17 mouse cellular contexts compared by ENCODE assay signal in the genomic region with DNA sequence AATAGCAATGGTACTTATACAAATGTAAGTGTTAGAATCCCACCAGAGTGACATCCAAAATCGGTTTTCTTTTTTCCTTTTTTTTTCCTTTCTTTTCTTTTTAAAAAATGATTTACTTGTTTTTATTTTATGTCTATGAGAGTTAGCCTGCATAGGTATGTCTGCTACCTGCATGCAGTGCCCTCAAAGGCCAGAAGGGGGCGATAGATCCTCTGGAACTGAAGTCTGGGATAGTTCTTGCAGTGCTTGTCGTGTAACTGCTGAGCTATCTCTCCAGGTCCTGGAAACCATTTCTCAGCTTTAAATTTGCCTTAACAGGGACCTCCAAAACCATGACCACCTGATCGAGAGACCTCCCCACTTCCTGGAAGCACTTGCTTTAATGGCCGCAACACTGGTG.
A peak's percentile ranks its signal among the peaks of the same experiment; 100 is the strongest.
DNase-seq lines count a peak whose midpoint lies in the region; ATAC-seq and TF ChIP-seq lines count a peak whose summit lies in the region.
"Had no signal": no experiment of that assay in that cellular context is flagged by ENCODE, and none has a peak within 500 bp of the region (broad histone marks: within the 10 kb centered on the region; RNA-seq: fewer than 3 reads in every experiment).

No protein-coding gene starts in this region.

- ATAC-seq in kidney, postnatal 0 days (replicated peaks; ENCODE audit: low FRiP score, low read depth), result no peak
- ATAC-seq: activated CD4-positive, CD25-positive, alpha-beta regulatory T cell, adult 4 months; CD4-positive, CD25-positive, alpha-beta regulatory T cell, adult 4 months; inflammation-experienced regulatory T-cells, adult 6 months had no signal

- whole genome bisulfite sequencing in kidney, postnatal 0 days, result 65% methylated on average over 5 of the region's 5 CpGs
- 72% methylated on average over 5 of the region's 5 CpGs for WGBS in kidney, adult 2 months
- WGBS in thymus, adult 2 months, result 76% methylated on average over 5 of the region's 5 CpGs

- H3K9me3 ChIP-seq in kidney, postnatal 0 days (replicated peaks; ENCODE audit: low read length), result no peaks in the 10 kb centered on the region
- H3K9me3 ChIP-seq: embryonic facial prominence, embryonic 15.5 days; lung, embryonic 15.5 days had no signal

- no peak for DNase-seq in kidney, postnatal 0 days (ENCODE audit: low spot score)
- DNase-seq in kidney, adult 2 months, result no peak
- DNase-seq in thymus, postnatal 4 days, result peak; percentile 6
- no peak for DNase-seq in thymus, adult 2 months
- DNase-seq in NIH3T3 (ENCODE audit: low read depth), result peak; percentile 2
- DNase-seq in testis, postnatal 10 days (ENCODE audit: low spot score), result peak; percentile 35
- DNase-seq in heart, adult 11 months, result no peak
- no peak for DNase-seq in layer of hippocampus, postnatal 14 days (ENCODE audit: low spot score in 2 of 2)
- DNase-seq: cerebellum, adult 11-12 months; heart, postnatal 4 days; right cerebral cortex, postnatal 25 days had no signal

- peak; percentile 31 for TF ChIP-seq CTCF in kidney, postnatal 0 days (IDR thresholded peaks at IDR 0.05; ENCODE audit: low read depth)
- no peak for TF ChIP-seq CTCF in kidney, adult 2 months (conservative IDR thresholded peaks at IDR 0.05; ENCODE audit: insufficient read depth, insufficient read length, low read depth, low read length)
- no peak for TF ChIP-seq CTCF in thymus, adult 2 months (IDR thresholded peaks at IDR 0.05; ENCODE audit: borderline replicate concordance, control insufficient read depth, extremely low read depth, insufficient read depth, low read length, poor library complexity)

- no peak for TF ChIP-seq POLR2A in kidney, adult 2 months (IDR thresholded peaks at IDR 0.05; ENCODE audit: low read depth, low read length)
- no peak for TF ChIP-seq POLR2A in thymus, adult 2 months (IDR thresholded peaks at IDR 0.05; ENCODE audit: control insufficient read depth, extremely low read depth, insufficient read depth, low read length, poor library complexity)

- H3K4me2 ChIP-seq in kidney, postnatal 0 days (ENCODE audit: low read length), result no peak overlapping the region
- H3K4me2 ChIP-seq: embryonic facial prominence, embryonic 15.5 days; heart, embryonic 13.5 days; lung, embryonic 15.5 days had no signal

- no peaks in the 10 kb centered on the region for H3K27me3 ChIP-seq in kidney, postnatal 0 days (ENCODE audit: insufficient read depth, low read length)
- H3K27me3 ChIP-seq in kidney, adult 2 months (replicated peaks; ENCODE audit: control insufficient read depth, insufficient read depth, low read length), result no peaks in the 10 kb centered on the region
- no peaks in the 10 kb centered on the region for H3K27me3 ChIP-seq in thymus, adult 2 months (ENCODE audit: control insufficient read depth, insufficient read depth, low read length)
- H3K27me3 ChIP-seq: embryonic facial prominence, embryonic 15.5 days; heart, embryonic 13.5 days; lung, embryonic 15.5 days had no signal

- no peak overlapping the region for H3K4me3 ChIP-seq in kidney, postnatal 0 days (replicated peaks; ENCODE audit: low read depth, low read length)
- no peak overlapping the region for H3K4me3 ChIP-seq in kidney, adult 2 months (ENCODE audit: insufficient read depth, low read depth, low read length)
- H3K4me3 ChIP-seq in thymus, adult 2 months (ENCODE audit: control insufficient read depth, insufficient read depth, low read length), result no peak overlapping the region
- H3K4me3 ChIP-seq: embryonic facial prominence, embryonic 15.5 days; heart, embryonic 13.5 days; lung, embryonic 15.5 days had no signal

- H3K36me3 ChIP-seq in kidney, postnatal 0 days (ENCODE audit: insufficient read depth, low read length), result no peaks in the 10 kb centered on the region
- no peaks in the 10 kb centered on the region for H3K36me3 ChIP-seq in kidney, adult 2 months (ENCODE audit: control insufficient read depth, insufficient read depth, low read length)
- H3K36me3 ChIP-seq in thymus, adult 2 months (ENCODE audit: control insufficient read depth, insufficient read depth, low read length), result no peaks in the 10 kb centered on the region
- H3K36me3 ChIP-seq: embryonic facial prominence, embryonic 15.5 days; heart, embryonic 13.5 days; lung, embryonic 15.5 days had no signal

- no peak overlapping the region for H3K27ac ChIP-seq in kidney, postnatal 0 days
- no peak overlapping the region for H3K27ac ChIP-seq in kidney, adult 2 months (ENCODE audit: insufficient read depth, low read depth, low read length)
- H3K27ac ChIP-seq in thymus, adult 2 months (ENCODE audit: control insufficient read depth, insufficient read depth, low read length), result no peak overlapping the region
- H3K27ac ChIP-seq: embryonic facial prominence, embryonic 15.5 days; heart, embryonic 13.5 days; lung, embryonic 15.5 days had no signal

- H3K4me1 ChIP-seq in kidney, postnatal 0 days (replicated peaks; ENCODE audit: insufficient read depth, low read length), result no peaks in the 10 kb centered on the region
- no peaks in the 10 kb centered on the region for H3K4me1 ChIP-seq in kidney, adult 2 months (ENCODE audit: control insufficient read depth, insufficient read depth, low read length)
- H3K4me1 ChIP-seq in thymus, adult 2 months (replicated peaks; ENCODE audit: control insufficient read depth, insufficient read depth, low read length), result no peaks in the 10 kb centered on the region
- H3K4me1 ChIP-seq: embryonic facial prominence, embryonic 15.5 days; heart, embryonic 13.5 days; lung, embryonic 15.5 days had no signal

- H3K9ac ChIP-seq in kidney, postnatal 0 days (ENCODE audit: low read depth, low read length), result no peak overlapping the region
- H3K9ac ChIP-seq: embryonic facial prominence, embryonic 15.5 days; heart, embryonic 13.5 days; lung, embryonic 15.5 days had no signal

Comparison
In these comparisons a context has a peak if more than half of its experiments do, and no peak if none do; other contexts are left out.
1. DNase-seq: peak in thymus, postnatal 4 days (single experiment), NIH3T3 (single experiment) and testis, postnatal 10 days (single experiment); none in kidney, postnatal 0 days (single experiment), kidney, adult 2 months (single experiment), thymus, adult 2 months (single experiment), heart, adult 11 months (single experiment) and layer of hippocampus, postnatal 14 days (0 of 2).